Mouse (Mus musculus) T-helper 2 cell (primary cell): ENCODE measurements at regions not wholly inside any gene's neighbourhood (a gene's known extent, or its start where the extent isn't known, plus 50 kb on each side); places are given as distances from the start of the nearest gene placed in this dataset.

Experiments used
- in situ Hi-C: fragments of 300-600 bp; cut with MboI, MseI; formaldehyde crosslinking; loops from one replicate; pipeline ENCODE4 v1.15.1; 2025; ENCODE audit warnings: high pct_unique_total_duplicates

- in situ Hi-C loops: loop anchor here (10.0 kb wide), 1 partner anchor 1674 kb away; no protein-coding TSS in a partner anchor
Observed at GRCm38 (mm10) chr14:67141151-67141550, 1132.1 kb upstream of the Gulo start.

GRCm38 (mm10) chr14:67139674-67140073 lies 1130.7 kb upstream of the Gulo start:
- in situ Hi-C loops: loop anchor here (10.0 kb wide), 1 partner anchor 1675 kb away; no protein-coding TSS in a partner anchor

GRCm38 (mm10) chr14:67139152-67139551 lies 1130.1 kb upstream of the Gulo start:
- in situ Hi-C loops: no loop called here

GRCm38 (mm10) chr14:67136141-67136498 lies 1127.1 kb upstream of the Gulo start:
- in situ Hi-C loops: no loop called here

- in situ Hi-C loops: no loop called here
Observed at GRCm38 (mm10) chr14:67135221-67136140, 1126.5 kb upstream of the Gulo start.

GRCm38 (mm10) chr14:67133221-67133620 lies 1124.2 kb upstream of the Gulo start:
- in situ Hi-C loops: no loop called here

GRCm38 (mm10) chr14:67127118-67127517 lies 1118.1 kb upstream of the Gulo start:
- in situ Hi-C loops: no loop called here

- in situ Hi-C loops: no loop called here
Observed at GRCm38 (mm10) chr14:67126254-67126653, 1117.2 kb upstream of the Gulo start.

GRCm38 (mm10) chr14:67123300-67123699 lies 1114.3 kb upstream of the Gulo start:
- in situ Hi-C loops: no loop called here
